Mouse (Mus musculus) liver, adult 2 months (tissue): ENCODE measurements around the gene Ttll6.

Source experiments
- CTCF ChIP-seq: fragments of 200-500 bp; IDR thresholded peaks from 2 replicates; pipeline ENCODE4 v1.5.1; 2011; ENCODE audit warnings: low read depth, low read length, control low read depth
- POLR2A ChIP-seq: fragments of 200-500 bp; IDR thresholded peaks from 2 replicates; pipeline ENCODE4 v1.6.1; 2011; ENCODE audit warnings: low read length, control low read depth; ENCODE audit not compliant: insufficient read depth; ENCODE audit errors: extremely low read depth

GRCm38 (mm10) chr11:96114077-96114476, 19.5 kb upstream of the Ttll6 start:
- no peak for TF ChIP-seq CTCF
- no peak for TF ChIP-seq POLR2A
